Mouse (Mus musculus): Measurements from ENCODE around the gene Grhl3. TPM values are rescaled to one million over a fixed set of nuclear protein-coding genes. Genes with fewer than 3 reads are reported as not detected.

Gene Grhl3
- polyA plus RNA-seq, 1 experiment from 2014 or later = 11.0 TPM

- peaks cover 10% of the 10 kb centered on the region for H3K4me1 ChIP-seq
- no peak for DNase-seq (ENCODE audit: low spot score)
- peaks cover 3% of the 10 kb centered on the region for H3K27me3 ChIP-seq (ENCODE audit: low read depth, poor library complexity, severe bottlenecking)
- H3K36me3 ChIP-seq = no peaks in the 10 kb centered on the region
- no peak overlapping the region for H3K4me3 ChIP-seq
- 86% methylated on average over 12 of the region's 12 CpGs for WGBS
- no peak overlapping the region for H3K27ac ChIP-seq
- no peaks in the 10 kb centered on the region for H3K9me3 ChIP-seq (replicated peaks)
These were observed 34.4 kb downstream of the Grhl3 start for GRCm38 (mm10) chr4:135539056-135539455.

- Histone ChIP-seq H3K4me3 (no peak overlapping the region), H3K27ac (no peak overlapping the region), H3K9me3 (replicated peaks) (peaks cover 6% of the 10 kb centered on the region; the same call in 1 of the 2 replicates), H3K4me1 (peaks cover 18% of the 10 kb centered on the region), H3K36me3 (no peaks in the 10 kb centered on the region), H3K27me3 (ENCODE audit: low read depth, poor library complexity, severe bottlenecking) (no peaks in the 10 kb centered on the region)
- DNase-seq (ENCODE audit: low spot score) = no peak
- 94% methylated on average over 3 of the region's 3 CpGs for WGBS
These were observed 38.4 kb downstream of the Grhl3 start for GRCm38 (mm10) chr4:135535021-135535420.

DNA sequence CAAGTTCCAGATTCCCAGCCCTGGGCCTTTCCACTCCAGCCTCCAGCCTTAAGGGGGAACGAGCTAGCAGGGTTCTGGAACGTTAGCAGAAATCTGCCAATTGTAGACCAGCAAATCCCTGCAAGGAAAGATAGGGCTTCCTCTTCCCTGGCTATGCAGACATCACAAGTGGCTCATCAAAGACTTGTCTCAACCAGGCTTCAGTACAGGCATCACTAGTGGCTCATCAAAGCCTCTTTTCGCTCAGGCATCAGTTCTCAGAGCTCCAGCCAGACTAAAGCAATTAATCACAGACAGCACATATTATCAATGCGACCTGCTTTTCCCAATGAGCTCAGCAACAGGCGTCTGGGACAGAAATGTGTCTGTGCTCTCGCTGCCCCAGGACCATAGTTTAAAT lies 40.4 kb downstream of the Grhl3 start:
- Histone ChIP-seq H3K27me3 (ENCODE audit: low read depth, poor library complexity, severe bottlenecking) (no peaks in the 10 kb centered on the region), H3K27ac (no peak overlapping the region), H3K9me3 (replicated peaks) (peaks cover 6% of the 10 kb centered on the region; the same call in 1 of the 2 replicates), H3K4me1 (peaks cover 18% of the 10 kb centered on the region), H3K36me3 (no peaks in the 10 kb centered on the region), H3K4me3 (no peak overlapping the region)
- 72% methylated on average over 6 of the region's 6 CpGs for WGBS
- DNase-seq (ENCODE audit: low spot score) = no peak

GRCm38 (mm10) chr4:135531771-135532613 lies 41.4 kb downstream of the Grhl3 start:
- Histone ChIP-seq H3K9me3 (replicated peaks) (peaks cover 6% of the 10 kb centered on the region; the same call in 1 of the 2 replicates), H3K4me3 (no peak overlapping the region), H3K4me1 (peaks cover 15% of the 10 kb centered on the region), H3K27me3 (ENCODE audit: low read depth, poor library complexity, severe bottlenecking) (no peaks in the 10 kb centered on the region), H3K27ac (no peak overlapping the region), H3K36me3 (no peaks in the 10 kb centered on the region)
- 49% methylated on average over 9 of the region's 9 CpGs for WGBS
- no peak for DNase-seq (ENCODE audit: low spot score)

GRCm38 (mm10) chr4:135531236-135531635 lies 42.2 kb downstream of the Grhl3 start:
- DNase-seq (ENCODE audit: low spot score) = no peak
- WGBS = 93% methylated on average over 9 of the region's 9 CpGs
- Histone ChIP-seq H3K9me3 (replicated peaks) (peaks cover 6% of the 10 kb centered on the region; the same call in 1 of the 2 replicates), H3K27me3 (ENCODE audit: low read depth, poor library complexity, severe bottlenecking) (peaks cover 3% of the 10 kb centered on the region), H3K4me3 (no peak overlapping the region), H3K4me1 (peaks cover 13% of the 10 kb centered on the region), H3K36me3 (no peaks in the 10 kb centered on the region), H3K27ac (no peak overlapping the region)

GRCm38 (mm10) chr4:135530270-135530669 lies 43.2 kb downstream of the Grhl3 start:
- Histone ChIP-seq H3K27ac (no peak overlapping the region), H3K9me3 (replicated peaks) (peaks cover 6% of the 10 kb centered on the region; the same call in 1 of the 2 replicates), H3K27me3 (ENCODE audit: low read depth, poor library complexity, severe bottlenecking) (peaks cover 12% of the 10 kb centered on the region), H3K4me3 (no peak overlapping the region), H3K4me1 (peaks cover 17% of the 10 kb centered on the region), H3K36me3 (no peaks in the 10 kb centered on the region)
- 54% methylated on average over 2 of the region's 2 CpGs for WGBS
- no peak for DNase-seq (ENCODE audit: low spot score)

DNA sequence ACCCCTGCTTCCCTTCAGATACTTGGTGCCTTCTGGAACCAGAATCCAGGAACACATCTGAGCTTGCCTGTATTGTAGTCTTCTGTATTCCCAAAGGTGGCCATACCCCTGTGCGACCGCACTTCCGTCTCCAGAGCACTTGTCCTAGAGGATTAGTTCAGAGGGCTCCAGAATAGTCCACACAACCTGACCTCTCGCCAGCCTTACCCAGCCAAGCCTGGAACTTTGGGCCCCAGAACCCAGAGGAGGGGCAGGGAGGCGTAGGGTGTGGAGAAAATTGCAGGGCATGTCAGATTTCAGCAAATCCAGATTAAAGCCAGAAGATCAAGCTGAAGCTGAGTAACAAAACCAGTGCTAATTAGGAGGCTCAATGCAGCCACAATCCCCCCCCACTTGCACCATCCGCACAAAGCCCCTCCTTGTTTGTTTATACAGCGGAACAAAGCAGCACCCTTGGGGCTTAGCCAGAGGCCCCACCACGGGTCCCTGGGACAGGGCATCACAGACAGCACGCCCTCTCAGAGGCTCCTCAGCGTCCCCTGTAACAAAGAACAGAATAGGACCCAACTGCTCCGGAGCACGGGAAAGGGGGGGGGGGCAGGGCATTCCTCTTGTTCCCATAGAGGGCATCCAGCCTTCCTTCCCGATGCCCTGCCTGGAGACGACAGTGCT lies 47.3 kb downstream of the Grhl3 start:
- no peak for DNase-seq (ENCODE audit: low spot score)
- no peaks in the 10 kb centered on the region for H3K36me3 ChIP-seq
- WGBS = 29% methylated on average over 14 of the region's 14 CpGs
- peak overlapping the region; percentile 7; the same call in 1 of the 2 replicates for H3K4me3 ChIP-seq
- H3K4me1 ChIP-seq = peaks cover 24% of the 10 kb centered on the region
- H3K27me3 ChIP-seq (ENCODE audit: low read depth, poor library complexity, severe bottlenecking) = peaks cover 18% of the 10 kb centered on the region
- peak overlapping the region; percentile 69; the same call in 1 of the 2 replicates for H3K27ac ChIP-seq
- H3K9me3 ChIP-seq (replicated peaks) = peaks cover 6% of the 10 kb centered on the region; the same call in 1 of the 2 replicates

- Histone ChIP-seq H3K4me3 (no peak overlapping the region), H3K9me3 (replicated peaks) (no peaks in the 10 kb centered on the region), H3K27me3 (ENCODE audit: low read depth, poor library complexity, severe bottlenecking) (peaks cover 18% of the 10 kb centered on the region), H3K4me1 (peaks cover 24% of the 10 kb centered on the region), H3K36me3 (no peaks in the 10 kb centered on the region), H3K27ac (0 out of 2 replicates have a peak overlapping the region, but pooled peaks have one; percentile 22)
- WGBS = 73% methylated on average over 12 of the region's 12 CpGs
- DNase-seq (ENCODE audit: low spot score) = no peak
These were observed 48.4 kb downstream of the Grhl3 start for GRCm38 (mm10) chr4:135525057-135525456.

- WGBS = 14% methylated on average over 6 of the region's 7 CpGs
- Histone ChIP-seq H3K27me3 (ENCODE audit: low read depth, poor library complexity, severe bottlenecking) (peaks cover 18% of the 10 kb centered on the region), H3K9me3 (replicated peaks) (no peaks in the 10 kb centered on the region), H3K4me1 (peaks cover 24% of the 10 kb centered on the region), H3K36me3 (no peaks in the 10 kb centered on the region), H3K4me3 (no peak overlapping the region), H3K27ac (no peak overlapping the region)
- no peak for DNase-seq (ENCODE audit: low spot score)
These were observed 49.5 kb downstream of the Grhl3 start for GRCm38 (mm10) chr4:135523939-135524338.

- H3K27me3 ChIP-seq (ENCODE audit: low read depth, poor library complexity, severe bottlenecking) = peaks cover 7% of the 10 kb centered on the region
- WGBS = 83% methylated on average over 9 of the region's 9 CpGs
- peaks cover 16% of the 10 kb centered on the region for H3K4me1 ChIP-seq
- no peak overlapping the region for H3K4me3 ChIP-seq
- no peak overlapping the region for H3K27ac ChIP-seq
- H3K9me3 ChIP-seq (replicated peaks) = no peaks in the 10 kb centered on the region
- no peak for DNase-seq (ENCODE audit: low spot score)
- no peaks in the 10 kb centered on the region for H3K36me3 ChIP-seq
These were observed 53.0 kb downstream of the Grhl3 start for GRCm38 (mm10) chr4:135520421-135520820.

DNA sequence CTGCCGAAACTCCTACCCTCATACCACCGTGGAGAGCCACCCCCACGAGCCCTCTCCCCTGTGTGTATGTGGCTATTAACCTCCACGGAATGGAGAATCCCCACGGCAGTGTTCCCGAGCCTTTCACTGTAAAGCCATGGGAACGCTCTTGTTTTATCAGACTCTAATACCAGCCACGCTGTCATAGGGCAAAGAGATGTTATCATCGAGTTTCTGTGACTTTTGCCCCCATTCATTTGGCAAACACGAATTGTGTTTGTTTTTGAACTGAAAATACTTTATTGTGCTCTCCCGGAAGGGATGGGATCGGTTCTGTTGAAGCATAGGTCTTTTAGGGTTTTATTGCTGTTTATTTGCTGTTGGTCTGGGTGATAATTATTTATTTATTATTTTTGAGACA lies 55.3 kb downstream of the Grhl3 start:
- no peak for DNase-seq (ENCODE audit: low spot score)
- no peak overlapping the region for H3K27ac ChIP-seq
- WGBS = 89% methylated on average over 12 of the region's 12 CpGs
- H3K36me3 ChIP-seq = no peaks in the 10 kb centered on the region
- H3K4me1 ChIP-seq = no peaks in the 10 kb centered on the region
- no peak overlapping the region for H3K4me3 ChIP-seq
- no peaks in the 10 kb centered on the region for H3K9me3 ChIP-seq (replicated peaks)
- H3K27me3 ChIP-seq (ENCODE audit: low read depth, poor library complexity, severe bottlenecking) = no peaks in the 10 kb centered on the region

- Histone ChIP-seq H3K27ac (peak overlapping the region; percentile 30; the same call in 1 of the 2 replicates), H3K4me1 (no peaks in the 10 kb centered on the region), H3K36me3 (no peaks in the 10 kb centered on the region), H3K9me3 (replicated peaks) (no peaks in the 10 kb centered on the region), H3K4me3 (no peak overlapping the region), H3K27me3 (ENCODE audit: low read depth, poor library complexity, severe bottlenecking) (peaks cover 3% of the 10 kb centered on the region; the same call in 1 of the 2 replicates)
- WGBS = 48% methylated on average over 15 of the region's 15 CpGs
- DNase-seq (ENCODE audit: low spot score) = peak; percentile 68
These were observed 56.8 kb downstream of the Grhl3 start for GRCm38 (mm10) chr4:135516351-135517316.
